Mouse (Mus musculus) kidney, postnatal 36 days (tissue): Measurements from ENCODE around the gene Tet3.

Experiments
- DNase-seq, 2 experiments: peaks; one replicate each; pipeline ENCODE4 v3.0.0; 2021 to 2022; ENCODE audit warnings: mixed read lengths in 2 of 2

Tet3 gene

GRCm38 (mm10) chr6:83412854-83413401 is 46.0 kb downstream of the Tet3 start:
- peak; percentile 67 to 79 for DNase-seq

- no peak for DNase-seq
Observed at GRCm38 (mm10) chr6:83412362-83412853, 46.5 kb downstream of the Tet3 start.

- no peak for DNase-seq
Observed at GRCm38 (mm10) chr6:83411635-83412361, 47.1 kb downstream of the Tet3 start.

- no peak for DNase-seq
Observed at GRCm38 (mm10) chr6:83410046-83410706, 48.7 kb downstream of the Tet3 start.

GRCm38 (mm10) chr6:83408510-83408909 is 50.4 kb downstream of the Tet3 start:
- DNase-seq: no peak

- DNase-seq: no peak
Observed at GRCm38 (mm10) chr6:83405511-83406064, 53.3 kb downstream of the Tet3 start.

GRCm38 (mm10) chr6:83404571-83404970 is 54.3 kb downstream of the Tet3 start:
- DNase-seq: no peak

GRCm38 (mm10) chr6:83403481-83403880 is 55.4 kb downstream of the Tet3 start:
- no peak for DNase-seq

GRCm38 (mm10) chr6:83399790-83400189 is 59.1 kb downstream of the Tet3 start:
- no peak for DNase-seq

GRCm38 (mm10) chr6:83397728-83398127 is 61.2 kb downstream of the Tet3 start:
- no peak for DNase-seq

- no peak for DNase-seq
Observed at GRCm38 (mm10) chr6:83396711-83397110, 62.2 kb downstream of the Tet3 start.

GRCm38 (mm10) chr6:83395544-83396229 is 63.2 kb downstream of the Tet3 start:
- DNase-seq: no peak

- DNase-seq: no peak
Observed at GRCm38 (mm10) chr6:83394122-83394521, 64.8 kb downstream of the Tet3 start.

GRCm38 (mm10) chr6:83392166-83392780 is 66.6 kb downstream of the Tet3 start:
- DNase-seq: peak; percentile 25 to 50

GRCm38 (mm10) chr6:83385569-83386090 is 73.3 kb downstream of the Tet3 start:
- DNase-seq: no peak

- DNase-seq: no peak
Observed at GRCm38 (mm10) chr6:83381510-83382491, 77.1 kb downstream of the Tet3 start.

GRCm38 (mm10) chr6:83373704-83374300 is 85.1 kb downstream of the Tet3 start:
- DNase-seq: no peak

- no peak for DNase-seq
Observed at GRCm38 (mm10) chr6:83371350-83371749, 87.5 kb downstream of the Tet3 start.

GRCm38 (mm10) chr6:83370316-83370965 is 88.4 kb downstream of the Tet3 start:
- no peak for DNase-seq

- DNase-seq: no peak
Observed at GRCm38 (mm10) chr6:83363075-83363474, 95.8 kb downstream of the Tet3 start.
